Mouse (Mus musculus) G1E (cell line): ENCODE results near the gene Csf3.
A peak's percentile ranks its signal among the peaks of the same experiment; 100 is the strongest.

Source experiments
- CTCF ChIP-seq: IDR thresholded peaks from 2 replicates; pipeline ENCODE4 v1.5.1; 2012; ENCODE audit warnings: low read depth, low read length, inconsistent platforms, mixed read lengths
- GATA2 ChIP-seq: IDR thresholded peaks from 2 replicates; pipeline ENCODE4 v1.6.1; 2012; ENCODE audit warnings: low read depth, low read length, inconsistent platforms, borderline replicate concordance

DNA sequence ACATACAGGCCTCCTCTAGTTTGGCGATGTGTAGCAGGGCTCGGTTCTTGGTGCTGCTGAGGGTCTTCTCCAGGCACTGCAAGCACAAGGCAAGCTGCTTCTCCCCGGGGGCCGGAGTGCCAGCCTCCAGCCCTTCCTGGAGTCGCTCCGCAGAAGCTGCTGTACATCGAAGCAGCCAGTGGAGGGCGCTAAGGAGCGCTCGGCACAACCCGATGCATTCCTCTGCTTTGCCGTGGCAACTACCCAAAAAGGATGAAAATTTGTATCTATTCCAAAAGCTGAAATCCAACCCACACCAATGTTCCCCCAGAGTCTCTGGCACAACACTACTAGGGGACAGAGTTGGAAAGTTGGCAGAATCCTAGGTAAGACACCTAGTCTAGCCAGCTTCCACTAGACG is 16.8 kb downstream of the Csf3 start:
- peak; percentile 84 for TF ChIP-seq CTCF
- no peak for TF ChIP-seq GATA2
